ENCODE assay signal across 17 mouse cellular contexts in the genomic region with DNA sequence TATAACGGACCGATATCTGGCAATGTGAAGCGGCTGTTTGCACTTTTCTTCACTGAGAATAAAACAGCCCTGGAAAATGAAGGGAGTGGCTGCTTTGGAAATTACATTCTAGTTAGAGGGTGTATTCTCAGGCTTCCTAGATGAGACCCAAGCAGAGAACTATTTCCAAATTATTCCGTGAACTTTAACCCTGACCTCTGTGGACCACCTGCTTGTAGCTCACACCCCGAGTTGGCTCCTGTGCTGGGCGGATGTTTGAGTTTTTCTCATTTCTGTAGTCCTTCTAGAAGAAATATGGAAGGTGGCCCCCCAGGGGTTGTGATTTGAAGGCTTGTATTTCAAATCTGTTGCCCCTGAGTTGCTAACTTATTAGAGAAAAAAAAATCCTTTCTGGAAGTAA. TPM values are rescaled to one million over a fixed set of nuclear protein-coding genes. Genes with fewer than 3 reads are reported as not detected.
DNase-seq lines count a peak whose midpoint lies in the region; ATAC-seq lines count a peak whose summit lies in the region.
"Had no signal": no experiment of that assay in that cellular context is flagged by ENCODE, and none has a peak within 500 bp of the region (broad histone marks: within the 10 kb centered on the region; RNA-seq: fewer than 3 reads in every experiment).

No protein-coding gene starts in this region.

- H3K4me2 ChIP-seq in heart, embryonic 15.5 days, result peak overlapping the region; percentile 29
- H3K4me2 ChIP-seq in stomach, embryonic 15.5 days, result no peak overlapping the region
- H3K4me2 ChIP-seq: hindbrain, embryonic 14.5 days had no signal

- H3K27me3 ChIP-seq in heart, embryonic 15.5 days, result no peaks in the 10 kb centered on the region
- no peaks in the 10 kb centered on the region for H3K27me3 ChIP-seq in stomach, embryonic 15.5 days (replicated peaks)

- ATAC-seq in heart, embryonic 15.5 days (replicated peaks; ENCODE audit: insufficient number of reproducible peaks, insufficient read depth, low FRiP score, low read depth), result no peak
- no peak for ATAC-seq in stomach, embryonic 15.5 days (ENCODE audit: insufficient read depth, low FRiP score, low read depth)
- ATAC-seq: forebrain, embryonic 14.5 days; intestine, postnatal 0 days; midbrain, embryonic 16.5 days had no signal

- peak overlapping the region; percentile 74 for H3K27ac ChIP-seq in heart, embryonic 15.5 days
- peak overlapping the region; percentile 59; the same call in 1 of the 2 replicates for H3K27ac ChIP-seq in stomach, embryonic 15.5 days
- H3K27ac ChIP-seq: hindbrain, embryonic 14.5 days; layer of hippocampus, adult 2 months; liver, embryonic 14.5 days had no signal

- DNase-seq in embryo, embryonic 11 days, result peak; percentile 14
- DNase-seq in embryo, embryonic 10.5 days (ENCODE audit: low spot score), result no peak
- DNase-seq in heart, adult 18-20 months, result no peak
- DNase-seq in kidney, postnatal 4 days, result peak; percentile 20 to 37
- DNase-seq in kidney, postnatal 36 days, result no peak
- no peak for DNase-seq in Muller cell, postnatal 12 days (ENCODE audit: inconsistent ontology term)
- DNase-seq: cerebellum, postnatal 14 days; lung, postnatal 14 days had no signal

- H3K9ac ChIP-seq in heart, embryonic 15.5 days, result no peak overlapping the region
- H3K9ac ChIP-seq in stomach, embryonic 15.5 days, result no peak overlapping the region
- H3K9ac ChIP-seq: hindbrain, embryonic 14.5 days; liver, embryonic 14.5 days had no signal

- no peak overlapping the region for H3K4me3 ChIP-seq in heart, embryonic 15.5 days
- no peak overlapping the region for H3K4me3 ChIP-seq in stomach, embryonic 15.5 days (replicated peaks)
- H3K4me3 ChIP-seq: layer of hippocampus, adult 2 months had no signal

- no peaks in the 10 kb centered on the region for H3K9me3 ChIP-seq in heart, embryonic 15.5 days (replicated peaks)
- no peaks in the 10 kb centered on the region for H3K9me3 ChIP-seq in stomach, embryonic 15.5 days

- peaks cover 19% of the 10 kb centered on the region for H3K4me1 ChIP-seq in heart, embryonic 15.5 days (replicated peaks)
- H3K4me1 ChIP-seq in stomach, embryonic 15.5 days, result peaks cover 11% of the 10 kb centered on the region

- H3K36me3 ChIP-seq in heart, embryonic 15.5 days, result no peaks in the 10 kb centered on the region
- H3K36me3 ChIP-seq in stomach, embryonic 15.5 days, result peaks cover 2% of the 10 kb centered on the region; the same call in 1 of the 2 replicates

- WGBS in heart, embryonic 15.5 days, result 39% methylated on average over 6 of the region's 6 CpGs
- 47% methylated on average over 6 of the region's 6 CpGs for WGBS in stomach, embryonic 15.5 days

RNA-seq across cellular contexts. Expression of a gene that starts 23.3 kb away (rescaled TPM):
- 4.2 and 4.6 TPM in 2 replicates for polyA plus RNA-seq in heart, embryonic 15.5 days (2015; fragmentation: Nextera tagmentation; extraction: Ambion mirVana)
- total RNA-seq in heart, adult 18-20 months (2021), result 10 to 100 TPM; 15.2 to 17.2 TPM
- 7.6 and 9.1 TPM in 2 replicates for polyA plus RNA-seq in stomach, embryonic 15.5 days (2015; fragmentation: Nextera tagmentation; extraction: Ambion mirVana)
- total RNA-seq: MEL had no signal

Comparison
In these comparisons a context has a peak if more than half of its experiments do, and no peak if none do; other contexts are left out.
1. DNase-seq: peak in embryo, embryonic 11 days (single experiment) and kidney, postnatal 4 days (2 of 2); none in embryo, embryonic 10.5 days (single experiment), heart, adult 18-20 months (0 of 2), kidney, postnatal 36 days (0 of 2) and Muller cell, postnatal 12 days (single experiment).